Mouse (Mus musculus) ES-Bruce4 (cell line): ENCODE data around the gene Ahdc1.

ENCODE experiments used
- CTCF ChIP-seq: IDR thresholded peaks from one replicate; pipeline ENCODE4 v1.8.1; 2011; ENCODE audit warnings: low read depth, low read length
- EP300 ChIP-seq: IDR thresholded peaks from 2 replicates; pipeline ENCODE4 v1.6.1; 2011; ENCODE audit warnings: low read depth, low read length; ENCODE audit not compliant: insufficient read depth

DNA sequence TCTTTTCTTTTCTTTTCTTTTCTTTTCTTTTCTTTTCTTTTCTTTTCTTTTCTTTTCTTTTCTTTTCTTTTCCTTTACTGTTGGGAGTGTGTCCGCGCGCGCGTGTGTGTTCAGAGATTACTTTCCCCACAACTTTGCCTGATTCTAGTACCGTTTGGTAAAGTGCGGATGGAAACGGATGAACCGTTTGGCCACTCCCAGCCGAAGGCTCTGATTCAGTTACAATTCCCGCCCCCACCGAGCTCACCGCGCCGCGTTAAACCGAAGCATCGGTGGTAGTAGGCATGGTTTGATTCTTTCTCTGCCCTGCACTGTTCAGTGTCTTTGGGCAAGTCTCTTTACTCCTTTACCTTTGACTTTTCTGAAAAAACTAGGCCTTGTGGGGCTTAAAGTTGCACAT, 28.8 kb downstream of the Ahdc1 start:
- no peak for TF ChIP-seq CTCF
- no peak for TF ChIP-seq EP300
